Mouse (Mus musculus): Measurements from ENCODE around the gene Ldlr. TPM values are rescaled to one million over a fixed set of nuclear protein-coding genes. Genes with fewer than 3 reads are reported as not detected.
"Not testable (repeated sequence)": the region's sequence is repeated elsewhere in the genome, so short reads cannot be mapped to it uniquely, and the experiment has no call there.

Ldlr gene
- polyA plus RNA-seq, 1 experiment from 2014 or later, result 52.2 TPM

GRCm38 (mm10) chr9:21762135-21762534, 38.9 kb downstream of the Ldlr start:
- TF ChIP-seq EP300 (IDR thresholded peaks at IDR 0.05), result peak; percentile 93
- TF ChIP-seq CTCF (IDR thresholded peaks at IDR 0.05), result no peak
- peak; percentile 88 for DNase-seq (ENCODE audit: low spot score)
- Histone ChIP-seq H3K36me3 (ENCODE audit: insufficient read depth, low read length) (no peaks in the 10 kb centered on the region), H3K27me3 (replicated peaks; ENCODE audit: insufficient read depth, low read length) (no peaks in the 10 kb centered on the region), H3K9ac (replicated peaks; ENCODE audit: low read depth) (no peak overlapping the region), H3K4me3 (ENCODE audit: low read depth, low read length) (no peak overlapping the region), H3K27ac (ENCODE audit: low read length) (peak overlapping the region; percentile 82), H3K4me2 (replicated peaks; ENCODE audit: low read depth, low read length) (no peak overlapping the region), H3K9me3 (ENCODE audit: low read length) (no peaks in the 10 kb centered on the region), H3K4me1 (ENCODE audit: insufficient read depth, low read depth, low read length) (no peaks in the 10 kb centered on the region; the same call in 1 of the 2 replicates)
- ATAC-seq, result peak; percentile 73

- Histone ChIP-seq H3K9me3 (ENCODE audit: low read length) (no peaks in the 10 kb centered on the region), H3K27ac (ENCODE audit: low read length) (peak overlapping the region; percentile 49; the same call in 1 of the 2 replicates), H3K4me1 (ENCODE audit: insufficient read depth, low read depth, low read length) (peaks cover 4% of the 10 kb centered on the region; the same call in 1 of the 2 replicates), H3K4me2 (replicated peaks; ENCODE audit: low read depth, low read length) (no peak overlapping the region), H3K9ac (replicated peaks; ENCODE audit: low read depth) (no peak overlapping the region), H3K4me3 (ENCODE audit: low read depth, low read length) (no peak overlapping the region), H3K27me3 (replicated peaks; ENCODE audit: insufficient read depth, low read length) (no peaks in the 10 kb centered on the region), H3K36me3 (ENCODE audit: insufficient read depth, low read length) (peaks cover 10% of the 10 kb centered on the region; the same call in 1 of the 2 replicates)
- ATAC-seq (peak; percentile 19), DNase-seq (ENCODE audit: low spot score) (peak; percentile 90)
- TF ChIP-seq EP300 (IDR thresholded peaks at IDR 0.05) (peak; percentile 54; the same call in 1 of the 2 replicates), CTCF (IDR thresholded peaks at IDR 0.05) (peak; percentile 48)
- 73% methylated on average over 6 of the region's 6 CpGs for WGBS
Observed at GRCm38 (mm10) chr9:21764084-21764999, 41.1 kb downstream of the Ldlr start.

DNA sequence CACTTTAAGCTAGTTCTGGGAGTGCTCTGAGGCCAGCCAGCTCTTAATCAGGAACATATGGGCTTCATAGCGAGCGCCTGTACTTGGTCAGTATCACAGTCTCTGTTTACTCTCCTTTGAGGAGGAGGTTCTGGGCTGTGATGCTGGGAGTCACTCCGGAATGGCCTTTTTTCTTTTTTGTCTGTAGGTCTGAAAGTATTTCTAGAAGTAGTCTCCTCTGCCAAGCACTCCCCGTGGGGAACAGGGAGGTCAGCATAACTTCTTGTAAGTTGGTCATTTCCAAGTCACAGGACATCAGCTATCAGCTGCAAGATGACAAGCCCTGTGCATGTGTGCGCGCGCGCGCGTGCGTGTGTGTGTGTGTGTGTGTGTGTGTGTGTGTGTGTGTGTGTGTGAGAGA, 44.6 kb downstream of the Ldlr start:
- 67% methylated on average over 11 of the region's 11 CpGs for WGBS
- no peak; the same call in 1 of the 2 replicates for TF ChIP-seq EP300 (IDR thresholded peaks at IDR 0.05)
- no peak for TF ChIP-seq CTCF (IDR thresholded peaks at IDR 0.05)
- Histone ChIP-seq H3K4me2 (replicated peaks; ENCODE audit: low read depth, low read length) (no peak overlapping the region), H3K4me3 (ENCODE audit: low read depth, low read length) (no peak overlapping the region), H3K27ac (ENCODE audit: low read length) (peak overlapping the region; percentile 80), H3K27me3 (replicated peaks; ENCODE audit: insufficient read depth, low read length) (no peaks in the 10 kb centered on the region), H3K9ac (replicated peaks; ENCODE audit: low read depth) (no peak overlapping the region), H3K9me3 (ENCODE audit: low read length) (no peaks in the 10 kb centered on the region), H3K36me3 (ENCODE audit: insufficient read depth, low read length) (peaks cover 25% of the 10 kb centered on the region), H3K4me1 (ENCODE audit: insufficient read depth, low read depth, low read length) (peaks cover 9% of the 10 kb centered on the region; the same call in 1 of the 2 replicates)
- DNase-seq (ENCODE audit: low spot score), result peak; percentile 92
- ATAC-seq, result peak; percentile 65

DNA sequence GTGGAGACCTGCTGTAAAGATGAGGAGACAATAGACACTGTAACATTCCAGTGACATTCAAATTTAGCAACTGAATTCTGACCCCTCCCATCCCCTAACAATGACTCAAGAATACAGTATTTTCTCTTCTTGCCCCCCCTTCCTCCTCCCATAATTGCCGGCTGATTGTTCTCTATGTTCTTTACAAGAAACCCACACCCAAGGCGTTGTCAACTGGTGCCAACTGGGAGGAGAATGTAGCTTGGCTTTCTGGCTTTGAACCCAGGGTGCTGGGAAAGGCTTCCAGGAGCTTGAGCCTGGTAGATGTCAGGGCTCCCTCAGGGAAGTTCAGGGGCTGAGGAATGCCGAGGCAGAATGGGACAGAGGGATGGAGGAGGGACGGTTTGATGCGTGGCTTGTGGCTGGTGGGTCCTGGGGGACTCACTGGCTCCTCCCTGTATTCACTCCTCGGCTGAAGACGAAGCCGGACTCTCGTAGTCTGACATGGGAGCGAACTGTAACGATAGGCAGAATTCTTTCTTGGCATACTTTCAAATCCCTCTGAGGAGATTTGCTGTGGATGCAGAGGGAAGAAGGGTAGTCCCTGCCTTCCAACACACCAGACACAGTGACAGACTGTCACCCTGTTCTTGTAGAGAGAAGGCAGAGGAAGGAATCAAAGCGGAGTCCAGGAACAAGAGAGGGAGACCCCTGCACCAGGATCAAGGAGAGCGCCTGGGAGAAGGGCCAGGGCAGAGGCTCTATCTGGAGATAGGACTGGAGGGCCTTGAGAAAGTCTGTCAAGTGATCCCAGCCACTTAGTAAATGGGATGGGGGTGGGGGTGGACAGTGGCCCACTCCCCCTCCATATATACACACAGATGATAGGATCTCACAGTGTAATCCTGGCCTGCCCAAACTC, 45.5 kb downstream of the Ldlr start:
- H3K9me3 ChIP-seq (ENCODE audit: low read length), result no peaks in the 10 kb centered on the region
- DNase-seq (ENCODE audit: low spot score) (peak; percentile 88), ATAC-seq (peak; percentile 40)
- H3K27me3 ChIP-seq (replicated peaks; ENCODE audit: insufficient read depth, low read length), result no peaks in the 10 kb centered on the region
- H3K36me3 ChIP-seq (ENCODE audit: insufficient read depth, low read length), result peaks cover 30% of the 10 kb centered on the region
- peaks cover 9% of the 10 kb centered on the region; the same call in 1 of the 2 replicates for H3K4me1 ChIP-seq (ENCODE audit: insufficient read depth, low read depth, low read length)
- H3K27ac ChIP-seq (ENCODE audit: low read length), result peak overlapping the region; percentile 80
- H3K4me2 ChIP-seq (replicated peaks; ENCODE audit: low read depth, low read length), result no peak overlapping the region
- 51% methylated on average over 13 of the region's 13 CpGs for WGBS
- H3K4me3 ChIP-seq (ENCODE audit: low read depth, low read length), result no peak overlapping the region
- H3K9ac ChIP-seq (replicated peaks; ENCODE audit: low read depth), result no peak overlapping the region
- TF ChIP-seq EP300 (IDR thresholded peaks at IDR 0.05), result peak; percentile 32; the same call in 1 of the 2 replicates
- TF ChIP-seq CTCF (IDR thresholded peaks at IDR 0.05), result no peak

- ATAC-seq, result peak; percentile 13
- Histone ChIP-seq H3K9me3 (ENCODE audit: low read length) (no peaks in the 10 kb centered on the region), H3K9ac (replicated peaks; ENCODE audit: low read depth) (no peak overlapping the region), H3K27me3 (replicated peaks; ENCODE audit: insufficient read depth, low read length) (no peaks in the 10 kb centered on the region), H3K4me1 (ENCODE audit: insufficient read depth, low read depth, low read length) (peaks cover 9% of the 10 kb centered on the region; the same call in 1 of the 2 replicates), H3K4me2 (replicated peaks; ENCODE audit: low read depth, low read length) (no peak overlapping the region), H3K4me3 (ENCODE audit: low read depth, low read length) (no peak overlapping the region), H3K36me3 (ENCODE audit: insufficient read depth, low read length) (peaks cover 38% of the 10 kb centered on the region), H3K27ac (ENCODE audit: low read length) (peak overlapping the region; percentile 80)
- WGBS, result 54% methylated on average over 26 of the region's 26 CpGs
- TF ChIP-seq CTCF (IDR thresholded peaks at IDR 0.05) (no peak), EP300 (IDR thresholded peaks at IDR 0.05) (no peak)
- peak; percentile 52 for DNase-seq (ENCODE audit: low spot score)
Observed at GRCm38 (mm10) chr9:21769558-21770183, 46.4 kb downstream of the Ldlr start.

GRCm38 (mm10) chr9:21773396-21773795, 50.1 kb downstream of the Ldlr start:
- H3K4me3 ChIP-seq (ENCODE audit: low read depth, low read length); H3K9me3 ChIP-seq (ENCODE audit: low read length); H3K27ac ChIP-seq (ENCODE audit: low read length); DNase-seq (ENCODE audit: low spot score); ATAC-seq; H3K4me1 ChIP-seq (ENCODE audit: insufficient read depth, low read depth, low read length); H3K4me2 ChIP-seq (replicated peaks; ENCODE audit: low read depth, low read length); H3K27me3 ChIP-seq (replicated peaks; ENCODE audit: insufficient read depth, low read length); H3K9ac ChIP-seq (replicated peaks; ENCODE audit: low read depth): not testable (repeated sequence)
- WGBS, result 82% methylated on average over 5 of the region's 5 CpGs
- H3K36me3 ChIP-seq (ENCODE audit: insufficient read depth, low read length), result peaks cover 44% of the 10 kb centered on the region

Measured in lung, postnatal 0 days (tissue).